ENCODE assay signal across 8 mouse cellular contexts in the genomic region with DNA sequence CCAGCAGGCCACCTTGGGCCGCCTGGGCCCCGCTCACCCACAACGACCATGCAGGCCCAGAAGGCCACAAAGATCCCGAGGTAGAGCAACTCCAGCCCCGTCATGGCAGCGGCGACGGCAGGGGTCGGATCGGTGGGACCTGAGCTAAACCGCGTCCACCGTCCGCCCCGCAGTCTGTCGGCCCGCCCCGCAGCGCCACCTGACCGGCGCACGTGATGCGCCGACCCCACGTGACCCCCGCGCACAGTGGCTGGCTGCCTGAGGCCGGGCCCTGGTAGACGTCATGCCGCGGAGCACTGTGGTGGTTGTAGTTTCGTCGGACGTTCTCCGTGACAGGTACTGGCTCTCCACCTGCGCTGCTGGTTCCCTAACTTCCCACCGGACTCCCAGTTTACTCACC. TPM values are rescaled to one million over a fixed set of nuclear protein-coding genes. Genes with fewer than 3 reads are reported as not detected.
DNase-seq lines count a peak whose midpoint lies in the region; ATAC-seq lines count a peak whose summit lies in the region.

A gene (minus strand): TSS at position 201 of the 400 bp plus-strand sequence.

- H3K4me3 ChIP-seq in heart, embryonic 14.5 days (ENCODE audit: control insufficient read depth in 1 of 2, insufficient read depth in 1 of 2, low read depth in 1 of 2, low read length in 2 of 2), result peak within 1 kb of the TSS; percentile 87 to 98
- H3K4me3 ChIP-seq in liver, embryonic 13.5 days (replicated peaks), result peak within 1 kb of the TSS; percentile 91
- H3K4me3 ChIP-seq in stomach, embryonic 16.5 days (replicated peaks; ENCODE audit: low read length), result peak within 1 kb of the TSS; percentile 99

- H3K4me1 ChIP-seq in heart, embryonic 14.5 days (ENCODE audit: control insufficient read depth in 2 of 2, insufficient read depth in 2 of 2, low read length in 2 of 2), result peaks cover 13 to 18% of the 10 kb centered on the region in 2 experiments
- peaks cover 63% of the 10 kb centered on the region for H3K4me1 ChIP-seq in liver, embryonic 13.5 days (replicated peaks)
- H3K4me1 ChIP-seq in stomach, embryonic 16.5 days (ENCODE audit: control insufficient read depth, insufficient read depth, low read length), result peaks cover 32% of the 10 kb centered on the region

- no peaks in the 10 kb centered on the region for H3K9me3 ChIP-seq in heart, embryonic 14.5 days (ENCODE audit: control insufficient read depth, low read length)
- no peaks in the 10 kb centered on the region for H3K9me3 ChIP-seq in liver, embryonic 13.5 days (replicated peaks)
- no peaks in the 10 kb centered on the region for H3K9me3 ChIP-seq in stomach, embryonic 16.5 days (replicated peaks; ENCODE audit: control insufficient read depth, low read length)

- peaks cover 41% of the 10 kb centered on the region for H3K36me3 ChIP-seq in heart, embryonic 14.5 days (ENCODE audit: control insufficient read depth, insufficient read depth, low read length)
- H3K36me3 ChIP-seq in liver, embryonic 13.5 days, result peaks cover 44% of the 10 kb centered on the region
- H3K36me3 ChIP-seq in stomach, embryonic 16.5 days (ENCODE audit: control insufficient read depth, insufficient read depth, low read length), result peaks cover 13% of the 10 kb centered on the region

- H3K4me2 ChIP-seq in heart, embryonic 14.5 days (ENCODE audit: low read length), result peak within 1 kb of the TSS; percentile 89
- peak within 1 kb of the TSS; percentile 88 for H3K4me2 ChIP-seq in liver, embryonic 13.5 days
- peak within 1 kb of the TSS; percentile 74 for H3K4me2 ChIP-seq in stomach, embryonic 16.5 days (ENCODE audit: low read depth, low read length)

- H3K27me3 ChIP-seq in heart, embryonic 14.5 days (ENCODE audit: control insufficient read depth, insufficient read depth, low read length), result no peaks in the 10 kb centered on the region
- peaks cover 24% of the 10 kb centered on the region for H3K27me3 ChIP-seq in liver, embryonic 13.5 days
- H3K27me3 ChIP-seq in stomach, embryonic 16.5 days (ENCODE audit: control insufficient read depth, insufficient read depth, low read length), result no peaks in the 10 kb centered on the region

- peak; percentile 82 for DNase-seq in c-Kit-negative CD71-positive TER-119-positive erythroid progenitor cells, embryonic 14.5 days (ENCODE audit: low read depth, low spot score)
- DNase-seq in fibroblast of lung, adult 2 months (ENCODE audit: low read depth), result peak; percentile 48
- peak; percentile 97 for DNase-seq in kidney, postnatal 14 days
- peak; percentile 91 for DNase-seq in liver, embryonic 13.5 days
- DNase-seq in neural tube, embryonic 10.5 days (ENCODE audit: extremely low spot score, low spot score), result peak; percentile 94

- no peak within 1 kb of the TSS for H3K27ac ChIP-seq in heart, embryonic 14.5 days (replicated peaks in 1 of 2; ENCODE audit: control insufficient read depth in 1 of 2, insufficient read depth in 1 of 2, low read depth in 2 of 2, low read length in 2 of 2)
- peak within 1 kb of the TSS; percentile 89 for H3K27ac ChIP-seq in liver, embryonic 13.5 days
- H3K27ac ChIP-seq in stomach, embryonic 16.5 days (ENCODE audit: low read length), result peak within 1 kb of the TSS; percentile 72

- 1% methylated on average over 37 of the region's 37 CpGs for WGBS in heart, embryonic 14.5 days
- under 1% methylated on average over 37 of the region's 37 CpGs for WGBS in liver, embryonic 13.5 days (ENCODE audit: insufficient replicate concordance)
- under 1% methylated on average over 37 of the region's 37 CpGs for WGBS in stomach, embryonic 16.5 days

- peak; percentile 90 for ATAC-seq in CD4-positive, CD25-positive, alpha-beta regulatory T cell, adult 4 months
- ATAC-seq in heart, embryonic 14.5 days (ENCODE audit: insufficient number of reproducible peaks, insufficient read depth, low FRiP score, low read depth), result peak; percentile 82
- ATAC-seq in liver, embryonic 13.5 days (ENCODE audit: low read depth), result peak; percentile 87
- peak; percentile 92 for ATAC-seq in stomach, embryonic 16.5 days (ENCODE audit: insufficient read depth, low FRiP score)

- H3K9ac ChIP-seq in heart, embryonic 14.5 days (ENCODE audit: low read length), result peak within 1 kb of the TSS; percentile 89
- H3K9ac ChIP-seq in liver, embryonic 13.5 days, result peak within 1 kb of the TSS; percentile 97
- H3K9ac ChIP-seq in stomach, embryonic 16.5 days (ENCODE audit: low read length), result peak within 1 kb of the TSS; percentile 93

RNA-seq across cellular contexts. Expression of the gene that starts here (rescaled TPM):
- polyA plus RNA-seq in CD4-positive, CD25-positive, alpha-beta regulatory T cell, adult 4 months (2017; shearing (Covaris generic)), result 10 to 100 TPM; 91.3 to 92.4 TPM
- 222 and 250 TPM in 2 replicates for polyA plus RNA-seq in heart, embryonic 14.5 days (2014; fragmentation: Nextera tagmentation; extraction: Ambion mirVana)
- 158 and 159 TPM in 2 replicates for polyA plus RNA-seq in liver, embryonic 13.5 days (2015; fragmentation: Nextera tagmentation; extraction: Ambion mirVana)
- 224 and 241 TPM in 2 replicates for polyA plus RNA-seq in stomach, embryonic 16.5 days (2015; fragmentation: Nextera tagmentation; extraction: Ambion mirVana)

Comparison
In these comparisons a context has a peak if more than half of its experiments do, and no peak if none do; other contexts are left out.
1. H3K27ac ChIP-seq: peak in liver, embryonic 13.5 days (single experiment) and stomach, embryonic 16.5 days (single experiment); none in heart, embryonic 14.5 days (0 of 2).
2. Peak in every context shown above with its lines, with median percentiles within 50 percentile points of each other: ATAC-seq, DNase-seq, H3K4me2 ChIP-seq, H3K4me3 ChIP-seq and H3K9ac ChIP-seq.